In the genomic region with DNA sequence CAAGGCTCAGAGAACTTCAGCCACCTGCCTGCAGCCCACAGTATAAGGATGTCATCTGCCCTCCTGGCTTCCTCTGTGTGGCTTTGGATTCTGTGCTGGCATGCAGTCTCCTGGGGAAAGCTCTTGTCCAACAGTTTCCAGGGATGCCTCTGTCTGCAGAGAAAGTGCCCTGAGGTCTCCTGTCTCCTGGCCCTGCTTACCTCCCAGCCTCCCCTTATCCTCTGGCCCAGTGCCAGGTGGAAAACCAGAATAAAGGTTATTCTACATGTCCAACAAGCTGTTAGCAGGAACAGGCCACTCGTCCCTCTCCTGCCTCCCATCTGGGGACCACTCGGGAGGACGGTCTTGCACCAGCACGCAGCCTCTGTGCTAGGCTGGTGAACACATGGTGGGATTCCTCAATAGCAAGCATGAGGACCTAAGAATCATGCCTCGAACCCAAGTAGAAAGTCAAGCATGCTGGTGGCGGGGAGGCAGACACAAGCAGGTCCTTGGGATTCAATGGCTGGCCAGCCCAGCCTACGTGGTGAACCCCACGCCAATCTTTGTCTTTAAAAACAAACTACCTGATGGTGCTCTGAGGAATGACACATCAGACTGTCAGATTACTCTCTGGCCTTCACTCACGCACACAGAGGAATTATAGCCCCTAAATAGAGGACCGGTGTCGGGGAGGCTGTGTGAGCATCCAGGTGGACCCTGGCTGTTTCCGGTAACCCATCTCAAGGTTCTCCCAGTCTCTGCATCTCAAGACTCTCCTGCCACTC, we compare ENCODE assay signal across 8 mouse cellular contexts.
A peak's percentile ranks its signal among the peaks of the same experiment; 100 is the strongest.
DNase-seq lines count a peak whose midpoint lies in the region; ATAC-seq and TF ChIP-seq lines count a peak whose summit lies in the region.

No protein-coding gene starts in this region.

- DNase-seq in cerebellum, adult 8-10 months = peak; percentile 23
- no peak for DNase-seq in cerebellum, postnatal 25 days
- DNase-seq in liver, adult 2 months (ENCODE audit: extremely low read depth, low read depth, low spot score) = peak; percentile 55
- no peak for DNase-seq in embryo, embryonic 10 days (ENCODE audit: low spot score)

- H3K9ac ChIP-seq in liver, adult 2 months (ENCODE audit: low read depth, low read length) = peak overlapping the region; percentile 11
- no peak overlapping the region for H3K9ac ChIP-seq in liver, embryonic 12.5 days
- peak overlapping the region; percentile 33; the same call in 1 of the 2 replicates for H3K9ac ChIP-seq in embryonic facial prominence, embryonic 13.5 days
- no peak overlapping the region for H3K9ac ChIP-seq in limb, embryonic 13.5 days

- no peak for TF ChIP-seq CTCF in liver, adult 2 months (IDR thresholded peaks at IDR 0.05; ENCODE audit: low read depth, low read length)

- H3K27ac ChIP-seq in liver, adult 2 months (replicated peaks; ENCODE audit: insufficient read depth, low read depth, low read length) = peak overlapping the region; percentile 47; the same call in 1 of the 2 replicates
- H3K27ac ChIP-seq in liver, embryonic 12.5 days = no peak overlapping the region
- peak overlapping the region; percentile 39; the same call in 1 of the 2 replicates for H3K27ac ChIP-seq in embryonic facial prominence, embryonic 13.5 days
- peak overlapping the region; percentile 58; the same call in 1 of the 2 replicates for H3K27ac ChIP-seq in limb, embryonic 13.5 days

- H3K79me2 ChIP-seq in liver, adult 2 months (ENCODE audit: control insufficient read depth, insufficient read depth, low read length) = peaks cover 49% of the 10 kb centered on the region; the same call in 1 of the 2 replicates

- no peak overlapping the region for H3K4me3 ChIP-seq in liver, adult 2 months (ENCODE audit: insufficient read depth, low read depth, low read length)
- H3K4me3 ChIP-seq in liver, embryonic 12.5 days = no peak overlapping the region
- H3K4me3 ChIP-seq in embryonic facial prominence, embryonic 13.5 days = no peak overlapping the region
- no peak overlapping the region for H3K4me3 ChIP-seq in limb, embryonic 13.5 days

- H3K4me2 ChIP-seq in liver, embryonic 12.5 days = no peak overlapping the region
- no peak overlapping the region for H3K4me2 ChIP-seq in embryonic facial prominence, embryonic 13.5 days
- H3K4me2 ChIP-seq in limb, embryonic 13.5 days (replicated peaks) = no peak overlapping the region

- no peaks in the 10 kb centered on the region for H3K9me3 ChIP-seq in liver, embryonic 12.5 days (replicated peaks)
- H3K9me3 ChIP-seq in embryonic facial prominence, embryonic 13.5 days = no peaks in the 10 kb centered on the region
- H3K9me3 ChIP-seq in limb, embryonic 13.5 days = no peaks in the 10 kb centered on the region

- no peak for TF ChIP-seq POLR2A in liver, adult 2 months (IDR thresholded peaks at IDR 0.05; ENCODE audit: extremely low read depth, insufficient read depth, low read length)

- H3K36me3 ChIP-seq in liver, adult 2 months (ENCODE audit: control insufficient read depth, insufficient read depth, low read length) = no peaks in the 10 kb centered on the region
- H3K36me3 ChIP-seq in liver, embryonic 12.5 days = no peaks in the 10 kb centered on the region
- H3K36me3 ChIP-seq in embryonic facial prominence, embryonic 13.5 days = no peaks in the 10 kb centered on the region
- peaks cover 9% of the 10 kb centered on the region for H3K36me3 ChIP-seq in limb, embryonic 13.5 days

- ATAC-seq in liver, embryonic 12.5 days = no peak
- no peak for ATAC-seq in embryonic facial prominence, embryonic 13.5 days (ENCODE audit: insufficient number of reproducible peaks, insufficient read depth, low FRiP score, low TSS enrichment, low read depth)
- ATAC-seq in limb, embryonic 13.5 days (ENCODE audit: low FRiP score, low read depth) = no peak
- no peak for ATAC-seq in monocyte, adult 5-6 weeks (replicated peaks; ENCODE audit: insufficient number of reproducible peaks, low FRiP score, low TSS enrichment, poor library complexity, severe bottlenecking)

- H3K4me1 ChIP-seq in liver, adult 2 months (ENCODE audit: control insufficient read depth, insufficient read depth, low read length) = peaks cover 78% of the 10 kb centered on the region
- H3K4me1 ChIP-seq in liver, embryonic 12.5 days = peaks cover 88% of the 10 kb centered on the region
- peaks cover 98% of the 10 kb centered on the region for H3K4me1 ChIP-seq in embryonic facial prominence, embryonic 13.5 days
- H3K4me1 ChIP-seq in limb, embryonic 13.5 days = peaks cover 97% of the 10 kb centered on the region

- no peaks in the 10 kb centered on the region for H3K27me3 ChIP-seq in liver, adult 2 months (ENCODE audit: control insufficient read depth, insufficient read depth, low read length)
- H3K27me3 ChIP-seq in liver, embryonic 12.5 days (replicated peaks) = 0 out of 2 replicates have a peak, but pooled peaks cover 4% of the 10 kb centered on the region
- H3K27me3 ChIP-seq in embryonic facial prominence, embryonic 13.5 days = no peaks in the 10 kb centered on the region
- no peaks in the 10 kb centered on the region for H3K27me3 ChIP-seq in limb, embryonic 13.5 days

- 72% methylated on average over 12 of the region's 12 CpGs for WGBS in liver, adult 2 months
- 80% methylated on average over 12 of the region's 12 CpGs for WGBS in liver, embryonic 12.5 days (ENCODE audit: insufficient replicate concordance)
- whole genome bisulfite sequencing in embryonic facial prominence, embryonic 13.5 days = 80% methylated on average over 12 of the region's 12 CpGs
- 71% methylated on average over 12 of the region's 12 CpGs for WGBS in limb, embryonic 13.5 days

Comparison
In these comparisons a context has a peak if more than half of its experiments do, and no peak if none do; other contexts are left out.
1. DNase-seq: peak in cerebellum, adult 8-10 months (single experiment) and liver, adult 2 months (single experiment); none in cerebellum, postnatal 25 days (0 of 2) and embryo, embryonic 10 days (single experiment).
2. H3K9ac ChIP-seq: peak in liver, adult 2 months (single experiment) and embryonic facial prominence, embryonic 13.5 days (single experiment); none in liver, embryonic 12.5 days (single experiment) and limb, embryonic 13.5 days (single experiment).